Mouse (Mus musculus) kidney, adult 2 months (tissue): ENCODE data around the gene Dad1. TPM values are rescaled to one million over a fixed set of nuclear protein-coding genes. Genes with fewer than 3 reads are reported as not detected.

Source experiments
- DNase-seq: peaks from one replicate; pipeline ENCODE4 v3.0.0; 2021
- H3K27ac ChIP-seq: fragments of 200-500 bp; 2 replicates; pipeline ENCODE4 v1.5.1; 2012; ENCODE audit warnings: low read depth, low read length, control low read depth, inconsistent platforms; ENCODE audit not compliant: insufficient read depth
- H3K27me3 ChIP-seq: fragments of 200-500 bp; replicated peaks from 2 replicates; pipeline ENCODE4 v1.6.1; 2012; ENCODE audit warnings: mild to moderate bottlenecking, moderate library complexity, low read length, inconsistent platforms; ENCODE audit not compliant: control insufficient read depth, insufficient read depth
- H3K36me3 ChIP-seq: fragments of 200-500 bp; 2 replicates; pipeline ENCODE4 v1.6.1; 2012; ENCODE audit warnings: mild to moderate bottlenecking, moderate library complexity, low read length, inconsistent platforms; ENCODE audit not compliant: control insufficient read depth, insufficient read depth
- H3K4me1 ChIP-seq: fragments of 200-500 bp; 2 replicates; pipeline ENCODE4 v1.6.1; 2011; ENCODE audit warnings: low read length; ENCODE audit not compliant: control insufficient read depth, insufficient read depth
- H3K4me3 ChIP-seq: fragments of 200-500 bp; 2 replicates; pipeline ENCODE4 v1.5.1; 2011; ENCODE audit warnings: mild to moderate bottlenecking, low read depth, low read length, control low read depth; ENCODE audit not compliant: insufficient read depth
- CTCF ChIP-seq: fragments of 200-500 bp; conservative IDR thresholded peaks from 2 replicates; pipeline ENCODE4 v1.5.1; 2011; ENCODE audit warnings: low read depth, mild to moderate bottlenecking, control low read depth, low read length, moderate library complexity, mixed read lengths; ENCODE audit not compliant: insufficient read depth, insufficient read length
- POLR2A ChIP-seq: fragments of 200-500 bp; IDR thresholded peaks from one replicate; pipeline ENCODE4 v1.6.1; 2011; ENCODE audit warnings: low read depth, low read length, control low read depth
- WGBS: fragments of 180-500 bp; shearing (Covaris S2); methylation state at CpG from one replicate; pipeline ENCODE4 v1.1.7; 2018; 5-methylcytosine and 5-hydroxymethylcytosine counted together
- polyA plus RNA-seq: library from polyadenylated mRNA; depleted of rRNA; stranded (reverse); fragments of >200 nt; gene quantifications from 2 replicates; pipeline ENCODE4 v1.2.3, GENCODE M21; 2012

Gene Dad1
- polyA plus RNA-seq, 1 experiment = 775 TPM

- Histone ChIP-seq H3K27me3 (no peaks in the 10 kb centered on the region), H3K36me3 (peaks cover 1% of the 10 kb centered on the region; the same call in 1 of the 2 replicates), H3K4me3 (no peak overlapping the region), H3K27ac (no peak overlapping the region), H3K4me1 (no peaks in the 10 kb centered on the region)
- WGBS = 92% methylated on average over 3 of the region's 3 CpGs
- no peak for DNase-seq
- TF ChIP-seq CTCF (no peak), POLR2A (no peak)
Observed at GRCm38 (mm10) chr14:54270413-54270812, 16.5 kb upstream of the Dad1 start.

- H3K27ac ChIP-seq = no peak overlapping the region
- 95% methylated on average over 3 of the region's 3 CpGs for WGBS
- no peak for DNase-seq
Observed at GRCm38 (mm10) chr14:54269566-54269965, 15.7 kb upstream of the Dad1 start.

GRCm38 (mm10) chr14:54267966-54268365 lies 14.1 kb upstream of the Dad1 start:
- no peak overlapping the region for H3K27ac ChIP-seq
- TF ChIP-seq CTCF (no peak), POLR2A (no peak)
- H3K4me3 ChIP-seq = no peak overlapping the region
- no peaks in the 10 kb centered on the region for H3K4me1 ChIP-seq
- no peaks in the 10 kb centered on the region for H3K27me3 ChIP-seq
- WGBS = 92% methylated on average over 10 of the region's 10 CpGs
- no peak for DNase-seq
- peaks cover 1% of the 10 kb centered on the region; the same call in 1 of the 2 replicates for H3K36me3 ChIP-seq

More at GRCm38 (mm10) chr14:54269566-54269965, 15.7 kb upstream of the Dad1 start:
- Histone ChIP-seq H3K36me3 (peaks cover 1% of the 10 kb centered on the region; the same call in 1 of the 2 replicates), H3K4me1 (no peaks in the 10 kb centered on the region), H3K4me3 (no peak overlapping the region), H3K27me3 (no peaks in the 10 kb centered on the region)
- TF ChIP-seq POLR2A (no peak), CTCF (no peak)

GRCm38 (mm10) chr14:54265951-54266350 lies 12.0 kb upstream of the Dad1 start:
- Histone ChIP-seq H3K27me3 (no peaks in the 10 kb centered on the region), H3K27ac (no peak overlapping the region), H3K36me3 (peaks cover 1% of the 10 kb centered on the region; the same call in 1 of the 2 replicates), H3K4me3 (no peak overlapping the region), H3K4me1 (no peaks in the 10 kb centered on the region)
- DNase-seq = no peak
- WGBS = 89% methylated on average over 6 of the region's 6 CpGs
- TF ChIP-seq CTCF (no peak), POLR2A (no peak)

GRCm38 (mm10) chr14:54265093-54265492 lies 11.2 kb upstream of the Dad1 start:
- H3K4me3 ChIP-seq = no peak overlapping the region
- TF ChIP-seq CTCF = no peak
- TF ChIP-seq POLR2A = no peak
- peaks cover 1% of the 10 kb centered on the region; the same call in 1 of the 2 replicates for H3K36me3 ChIP-seq
- H3K4me1 ChIP-seq = peaks cover 3% of the 10 kb centered on the region; the same call in 1 of the 2 replicates
- no peaks in the 10 kb centered on the region for H3K27me3 ChIP-seq
- no peak for DNase-seq
- 78% methylated on average over 10 of the region's 10 CpGs for WGBS
- H3K27ac ChIP-seq = no peak overlapping the region

- TF ChIP-seq POLR2A (no peak), CTCF (no peak)
- Histone ChIP-seq H3K27me3 (no peaks in the 10 kb centered on the region), H3K36me3 (peaks cover 1% of the 10 kb centered on the region; the same call in 1 of the 2 replicates), H3K4me1 (peaks cover 8% of the 10 kb centered on the region), H3K4me3 (no peak overlapping the region), H3K27ac (no peak overlapping the region)
- DNase-seq = no peak
- WGBS = 88% methylated on average over 7 of the region's 7 CpGs
Observed at GRCm38 (mm10) chr14:54264231-54264630, 10.3 kb upstream of the Dad1 start.

- Histone ChIP-seq H3K4me3 (no peak overlapping the region), H3K36me3 (peaks cover 1% of the 10 kb centered on the region; the same call in 1 of the 2 replicates), H3K27me3 (no peaks in the 10 kb centered on the region), H3K27ac (no peak overlapping the region), H3K4me1 (peaks cover 11% of the 10 kb centered on the region)
- no peak for DNase-seq
- TF ChIP-seq POLR2A (no peak), CTCF (no peak)
- WGBS = 96% methylated on average over 6 of the region's 6 CpGs
Observed at GRCm38 (mm10) chr14:54263099-54263498, 9.2 kb upstream of the Dad1 start.
